Mouse (Mus musculus) G1E (cell line): ENCODE results near the gene Cblc.

Source experiments
- CTCF ChIP-seq: IDR thresholded peaks from 2 replicates; pipeline ENCODE4 v1.5.1; 2012; ENCODE audit warnings: low read depth, low read length, inconsistent platforms, mixed read lengths
- GATA1 ChIP-seq: IDR thresholded peaks from 2 replicates; pipeline ENCODE4 v1.6.1; 2012; ENCODE audit warnings: borderline replicate concordance, low read length, inconsistent platforms, mixed read lengths

- TF ChIP-seq CTCF (no peak), GATA1 (no peak)
These were observed 50.0 kb downstream of the Cblc start for GRCm38 (mm10) chr7:19746426-19747201.
